Mouse (Mus musculus): ENCODE results near the gene Fdxacb1.

Gene Fdxacb1

DNA sequence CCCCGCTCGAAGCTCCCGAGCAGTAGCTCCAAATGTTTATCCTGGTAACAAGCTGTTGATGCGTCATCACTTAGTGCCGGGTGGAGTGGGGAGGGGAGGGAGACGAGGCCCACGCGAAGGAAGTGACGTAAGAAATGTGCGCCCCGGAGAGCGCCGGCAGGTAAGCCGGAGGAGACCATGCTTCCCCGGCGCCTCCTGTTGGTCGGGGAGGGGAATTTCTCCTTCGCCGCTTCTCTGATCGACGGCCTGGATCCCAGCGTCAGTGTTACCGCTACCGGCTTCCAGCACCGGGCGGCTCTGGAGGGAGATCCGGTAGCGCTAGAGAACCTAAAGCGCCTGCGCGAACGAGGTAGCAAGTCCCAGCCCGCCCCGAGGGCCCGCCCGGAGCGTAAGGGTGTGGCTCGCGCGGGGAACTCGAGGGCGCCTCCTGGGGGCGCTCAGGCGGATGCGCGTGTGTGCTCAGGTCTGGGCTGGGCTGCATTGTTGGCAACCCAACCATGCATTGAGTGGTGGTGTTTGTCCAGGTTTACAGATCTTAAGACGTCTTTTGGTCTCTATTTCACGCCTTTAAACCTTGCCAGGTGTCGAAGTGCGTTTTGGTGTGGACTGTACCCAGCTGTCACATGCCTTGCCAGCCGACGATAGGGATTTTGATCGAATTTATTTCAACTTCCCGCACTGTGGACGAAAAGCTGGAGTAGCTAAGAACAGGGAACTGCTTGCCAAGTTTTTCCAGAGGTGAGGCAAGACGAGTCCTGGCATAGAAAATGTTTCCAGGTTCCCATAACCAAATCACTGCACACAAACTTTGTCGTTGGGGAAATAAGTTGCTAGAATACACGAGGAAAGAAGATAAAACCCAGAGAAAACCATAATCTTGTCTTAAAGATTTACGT is at the start of gene Fdxacb1:
Fdxacb1 (plus strand) TSS at position 130 of the 896 bp plus-strand sequence.
- peak; percentile 97 for DNase-seq (ENCODE audit: low read depth, low spot score)

DNA sequence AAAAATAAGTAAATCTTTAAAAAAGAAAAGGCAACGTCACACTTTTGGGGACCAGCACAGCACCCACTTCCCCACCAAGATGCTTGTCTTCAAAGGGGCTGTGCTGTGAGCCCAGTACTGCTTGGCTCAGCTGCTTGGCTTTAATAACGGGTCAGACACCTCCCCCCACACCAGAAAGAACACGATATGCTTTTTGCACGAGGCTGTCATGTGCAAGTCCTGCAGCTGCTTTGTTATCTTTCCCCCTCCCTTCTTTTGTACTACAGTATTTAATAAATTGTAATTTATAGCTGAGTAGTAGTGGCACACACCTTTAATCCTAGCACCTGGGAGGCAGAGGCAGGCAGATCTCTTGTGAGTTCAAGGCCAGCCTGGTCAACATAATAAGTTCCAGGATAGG is 49.2 kb upstream of the Fdxacb1 start:
- no peak for DNase-seq (ENCODE audit: low read depth, low spot score)

DNA sequence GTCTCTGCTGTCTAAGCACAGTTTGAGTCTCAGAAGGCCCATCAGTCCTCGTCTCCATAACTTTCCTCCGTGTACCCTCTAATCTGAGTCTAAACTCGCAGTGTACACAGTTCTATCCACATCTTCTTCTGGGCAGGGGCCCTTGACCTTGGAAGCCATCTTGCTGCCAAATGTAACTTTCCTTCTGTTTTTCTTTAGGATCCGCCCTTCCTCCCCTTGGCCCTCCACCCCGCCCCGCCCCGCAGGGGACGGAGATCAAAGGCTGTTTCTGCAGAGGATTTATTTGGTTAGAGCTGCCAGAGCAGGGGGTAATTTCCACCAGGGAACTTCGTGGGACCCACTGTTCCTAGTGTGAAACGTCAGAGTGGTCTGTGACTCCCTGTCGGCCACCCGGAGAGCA is 47.0 kb upstream of the Fdxacb1 start:
- no peak for DNase-seq (ENCODE audit: low read depth, low spot score)

DNA sequence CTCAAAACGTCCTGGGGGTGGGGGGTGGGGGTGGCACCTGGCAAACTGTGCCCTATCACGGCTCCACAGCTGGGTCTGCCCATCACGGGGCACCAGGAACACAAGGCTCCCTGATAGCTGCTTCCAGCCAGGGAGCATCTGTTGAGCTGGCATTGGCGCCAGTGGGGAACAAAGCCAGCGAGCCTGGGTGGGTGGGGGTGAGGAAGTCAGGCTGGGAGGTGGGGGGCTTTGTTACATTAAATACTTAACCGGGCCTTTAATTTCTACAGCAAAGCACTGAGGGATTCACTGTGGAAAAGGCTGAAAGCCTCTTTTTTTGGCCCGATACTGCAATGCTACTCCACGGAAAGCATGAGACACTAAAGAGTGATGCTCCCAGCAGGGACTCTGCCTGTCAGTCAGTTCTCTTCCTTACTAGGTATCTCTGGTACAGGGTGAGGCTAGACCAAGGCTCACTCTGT is 45.6 kb upstream of the Fdxacb1 start:
- no peak for DNase-seq (ENCODE audit: low read depth, low spot score)

DNA sequence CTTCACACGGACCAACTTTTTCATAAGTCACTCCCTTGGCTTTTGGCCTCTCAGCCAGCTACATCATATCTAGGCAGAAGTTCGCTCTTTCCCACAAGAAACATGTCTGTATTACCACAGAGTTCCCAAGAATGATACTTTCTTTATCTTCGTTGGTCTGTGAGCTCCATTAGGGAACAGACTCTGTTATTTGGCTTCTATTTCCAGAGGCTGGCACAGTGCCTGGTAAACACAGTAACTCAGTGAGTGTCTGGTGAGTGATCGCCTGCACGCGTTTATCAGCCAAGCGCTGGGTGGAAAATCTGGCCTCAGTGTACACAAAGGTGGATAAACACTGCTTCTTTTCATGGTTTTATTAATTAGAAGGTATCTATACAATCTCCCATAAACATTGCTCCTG is 44.6 kb upstream of the Fdxacb1 start:
- DNase-seq (ENCODE audit: low read depth, low spot score) = peak; percentile 83

DNA sequence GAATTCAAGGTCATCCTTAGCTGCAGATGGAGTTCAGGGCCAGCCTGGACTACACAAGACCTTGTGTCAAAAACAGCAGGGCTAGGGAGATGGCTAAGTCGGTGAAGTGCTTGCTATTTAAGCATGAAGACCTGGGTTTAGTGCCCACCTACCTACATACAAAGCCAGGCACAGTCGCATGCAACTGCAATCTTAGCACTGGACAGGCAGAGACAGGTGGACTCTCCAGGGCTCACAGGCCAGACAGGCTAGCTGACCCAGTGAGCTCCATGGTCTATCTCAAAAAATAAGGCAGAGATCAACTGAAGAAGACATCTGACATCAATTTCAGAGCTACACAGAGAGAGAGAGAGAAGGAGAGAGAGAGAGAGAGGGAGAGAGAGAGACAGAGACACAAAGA is 43.9 kb upstream of the Fdxacb1 start:
- DNase-seq (ENCODE audit: low read depth, low spot score) = no peak

DNA sequence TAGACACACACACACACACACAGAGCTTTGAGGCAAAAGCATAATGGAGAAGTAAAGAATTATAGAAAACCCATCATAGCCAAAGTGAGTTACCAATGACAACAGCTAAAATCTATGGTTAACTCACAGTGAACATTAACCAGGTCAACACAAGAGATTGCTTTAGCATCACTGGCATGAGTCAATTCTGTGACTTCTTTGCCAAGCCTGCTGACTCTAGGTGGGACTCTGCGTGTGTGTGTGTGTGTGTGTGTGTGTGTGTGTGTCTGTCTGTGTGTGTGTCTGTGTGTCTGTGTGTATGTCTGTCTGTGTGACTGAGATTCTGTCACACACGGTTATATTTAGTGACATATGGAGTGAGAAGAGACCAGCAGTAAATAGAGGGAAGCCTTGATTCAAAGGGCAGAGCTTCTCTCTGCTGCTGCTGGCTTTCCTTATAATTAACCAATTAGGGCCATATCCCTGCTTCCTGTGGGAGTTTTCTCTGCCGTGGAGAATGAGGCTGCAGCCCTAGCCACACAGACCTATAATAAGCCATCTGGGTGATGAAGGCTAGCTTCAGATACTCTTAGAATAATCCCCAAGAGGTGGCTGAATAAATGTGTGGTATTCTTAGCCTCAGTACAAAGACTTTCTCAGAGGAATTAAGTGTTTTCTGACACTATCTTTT is 43.2 kb upstream of the Fdxacb1 start:
- peak; percentile 36 for DNase-seq (ENCODE audit: low read depth, low spot score)

DNA sequence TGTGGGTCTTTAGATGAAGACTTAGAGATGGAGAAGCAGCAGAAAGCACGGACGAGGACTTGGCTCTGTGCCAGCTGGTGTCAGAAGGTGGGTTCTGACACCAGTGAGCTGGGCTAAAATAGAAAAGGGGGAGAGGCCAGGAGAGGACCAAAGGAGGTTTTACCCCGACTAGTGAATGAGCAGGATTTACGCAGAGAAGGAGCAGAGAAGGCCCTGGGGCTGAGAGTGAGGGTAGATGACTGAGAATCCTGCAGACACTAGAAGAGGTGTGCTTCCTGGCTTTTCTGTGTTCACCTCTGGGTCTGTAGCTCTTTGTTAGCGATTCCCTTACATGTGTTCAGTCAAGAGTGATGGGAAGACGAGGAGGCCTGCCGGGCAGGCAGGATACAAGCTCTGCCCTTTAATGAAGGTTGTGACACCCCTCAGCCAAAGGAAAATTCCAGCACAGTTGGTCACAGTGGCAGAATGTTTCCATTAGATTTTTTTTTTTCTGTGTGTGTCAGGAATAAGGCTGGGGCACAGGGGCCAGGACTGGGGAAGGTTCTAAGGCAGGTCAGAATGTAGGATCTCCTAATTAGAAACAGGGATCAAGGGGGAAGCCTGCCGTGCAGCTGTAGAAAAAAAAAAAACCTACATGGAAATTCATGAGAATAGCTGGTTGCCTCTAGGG is 42.0 kb upstream of the Fdxacb1 start:
- DNase-seq (ENCODE audit: low read depth, low spot score) = peak; percentile 63

DNA sequence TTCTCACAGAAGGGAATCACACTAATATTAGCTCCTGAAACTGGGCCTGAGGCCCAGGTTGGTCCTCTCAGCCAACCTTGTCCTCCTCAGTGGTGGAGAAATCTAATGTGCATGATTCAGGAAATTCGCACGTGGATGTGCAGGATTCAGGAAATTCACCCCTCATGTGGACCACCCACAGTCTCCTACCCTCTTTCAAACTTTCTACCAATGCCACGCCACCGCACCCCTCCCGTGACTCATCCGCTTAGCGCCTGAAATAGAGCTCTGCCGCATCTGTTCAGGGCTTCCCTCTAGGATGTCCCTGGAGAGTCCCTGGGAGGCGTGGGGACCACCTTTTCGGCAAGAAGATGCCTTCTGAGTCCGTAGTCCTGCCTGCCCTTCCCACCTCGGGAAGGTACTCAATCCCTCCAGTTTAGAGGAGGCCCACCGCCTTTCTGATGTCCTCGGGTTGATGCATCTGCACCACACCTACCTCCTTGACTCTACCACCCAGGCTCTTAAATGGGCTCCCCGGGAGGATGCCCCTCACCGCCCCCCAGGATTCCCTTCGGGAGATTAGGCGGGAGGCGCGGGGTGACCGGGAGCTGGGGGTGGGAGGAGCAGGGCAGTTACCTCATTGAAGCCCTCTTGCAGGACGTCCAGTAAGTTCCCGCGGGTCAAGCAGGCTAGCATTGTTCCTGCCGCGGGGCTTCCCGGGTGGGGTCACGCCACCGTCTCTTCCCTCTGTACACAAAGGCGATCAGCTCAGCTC is 40.7 kb upstream of the Fdxacb1 start:
- DNase-seq (ENCODE audit: low read depth, low spot score) = peak; percentile 82

DNA sequence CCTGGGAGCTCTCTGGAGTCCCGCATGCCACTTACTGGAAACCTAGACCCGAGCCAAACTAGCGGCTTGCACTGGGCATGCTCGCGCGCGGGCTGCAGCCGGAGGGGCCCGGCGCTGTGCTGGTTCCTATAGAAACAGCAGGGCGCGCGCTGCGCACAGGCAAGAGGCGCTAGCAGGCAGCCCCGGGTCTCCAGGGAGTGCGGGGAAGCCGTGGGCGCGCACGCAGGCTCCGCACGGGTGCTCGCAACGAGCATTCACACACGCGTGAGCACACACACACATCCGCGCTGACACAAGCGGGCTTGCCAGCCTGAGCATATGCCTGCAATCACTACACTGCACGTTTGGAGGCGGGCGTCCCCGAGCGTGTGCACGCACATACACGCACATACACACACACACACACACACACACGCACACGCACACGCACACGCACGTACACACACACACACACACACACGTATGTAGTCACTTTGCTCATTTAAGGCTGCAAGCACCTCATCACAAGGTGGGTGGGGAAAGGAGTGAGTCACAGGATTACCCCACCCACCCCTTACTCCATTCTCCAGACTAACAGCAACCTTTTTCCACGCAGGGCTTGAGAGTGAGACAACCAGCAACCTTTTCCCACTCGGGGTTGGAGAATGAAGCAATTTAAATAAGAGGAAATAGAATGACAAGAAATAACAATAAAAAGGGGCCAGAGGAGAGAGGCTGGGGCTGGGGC is 39.9 kb upstream of the Fdxacb1 start:
- peak; percentile 79 for DNase-seq (ENCODE audit: low read depth, low spot score)

DNA sequence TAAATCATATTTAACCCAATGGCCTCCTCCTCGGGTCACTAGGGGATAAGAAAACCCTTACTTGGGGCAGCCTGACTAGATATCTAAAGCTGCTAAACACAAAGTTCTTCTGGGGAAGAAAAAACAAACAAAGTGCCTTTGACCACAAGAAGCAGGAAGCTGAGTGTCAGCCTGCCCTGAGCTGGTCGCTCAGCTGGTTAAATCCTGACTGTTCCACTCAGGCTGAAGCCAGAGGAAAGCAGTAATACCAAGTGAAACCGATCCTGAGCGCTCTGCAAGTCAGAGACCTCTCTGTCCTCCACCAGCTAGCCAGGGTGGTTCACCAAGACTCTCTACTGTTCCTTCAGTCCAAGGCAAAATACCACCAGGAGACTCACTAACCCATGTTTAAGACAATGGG is 38.4 kb upstream of the Fdxacb1 start:
- no peak for DNase-seq (ENCODE audit: low read depth, low spot score)

DNA sequence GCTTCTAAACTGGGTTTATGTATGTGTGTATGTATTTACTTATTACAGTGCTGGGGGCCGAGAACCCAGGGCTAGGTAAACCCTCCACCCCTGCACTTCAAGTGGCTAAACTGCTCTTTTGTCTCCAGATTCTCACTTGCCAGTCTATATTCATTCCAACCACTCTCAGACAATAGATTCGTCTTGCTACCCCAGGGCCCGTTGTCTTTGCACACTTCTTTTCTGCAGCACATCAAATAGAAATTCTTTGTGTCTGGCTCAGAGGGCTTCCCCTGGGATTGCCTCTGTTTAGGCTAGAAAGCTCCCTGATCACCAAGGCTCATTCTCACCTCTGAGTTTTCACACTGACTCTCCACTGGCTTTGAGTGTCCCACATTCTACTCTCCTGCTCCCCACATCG is 35.5 kb upstream of the Fdxacb1 start:
- DNase-seq (ENCODE audit: low read depth, low spot score) = no peak

DNA sequence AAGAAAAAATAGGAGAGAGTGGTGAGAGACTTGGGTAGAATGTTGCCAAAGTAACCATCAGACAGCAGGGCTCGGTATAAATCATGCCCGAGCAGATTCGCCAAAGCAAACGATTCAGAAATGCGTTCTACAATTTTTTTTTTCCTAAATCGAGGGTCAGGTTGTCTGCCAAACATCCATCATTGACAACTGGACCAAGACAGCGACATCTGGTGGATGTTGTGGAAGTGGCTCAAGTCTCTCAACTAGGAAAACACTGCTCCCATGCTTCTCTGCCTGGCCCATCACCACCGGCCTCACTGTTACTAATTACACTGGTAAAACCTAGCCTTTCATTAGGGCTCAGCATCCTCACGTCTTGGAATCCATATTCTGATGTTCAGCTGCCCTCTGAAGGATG is 33.0 kb upstream of the Fdxacb1 start:
- peak; percentile 78 for DNase-seq (ENCODE audit: low read depth, low spot score)

DNA sequence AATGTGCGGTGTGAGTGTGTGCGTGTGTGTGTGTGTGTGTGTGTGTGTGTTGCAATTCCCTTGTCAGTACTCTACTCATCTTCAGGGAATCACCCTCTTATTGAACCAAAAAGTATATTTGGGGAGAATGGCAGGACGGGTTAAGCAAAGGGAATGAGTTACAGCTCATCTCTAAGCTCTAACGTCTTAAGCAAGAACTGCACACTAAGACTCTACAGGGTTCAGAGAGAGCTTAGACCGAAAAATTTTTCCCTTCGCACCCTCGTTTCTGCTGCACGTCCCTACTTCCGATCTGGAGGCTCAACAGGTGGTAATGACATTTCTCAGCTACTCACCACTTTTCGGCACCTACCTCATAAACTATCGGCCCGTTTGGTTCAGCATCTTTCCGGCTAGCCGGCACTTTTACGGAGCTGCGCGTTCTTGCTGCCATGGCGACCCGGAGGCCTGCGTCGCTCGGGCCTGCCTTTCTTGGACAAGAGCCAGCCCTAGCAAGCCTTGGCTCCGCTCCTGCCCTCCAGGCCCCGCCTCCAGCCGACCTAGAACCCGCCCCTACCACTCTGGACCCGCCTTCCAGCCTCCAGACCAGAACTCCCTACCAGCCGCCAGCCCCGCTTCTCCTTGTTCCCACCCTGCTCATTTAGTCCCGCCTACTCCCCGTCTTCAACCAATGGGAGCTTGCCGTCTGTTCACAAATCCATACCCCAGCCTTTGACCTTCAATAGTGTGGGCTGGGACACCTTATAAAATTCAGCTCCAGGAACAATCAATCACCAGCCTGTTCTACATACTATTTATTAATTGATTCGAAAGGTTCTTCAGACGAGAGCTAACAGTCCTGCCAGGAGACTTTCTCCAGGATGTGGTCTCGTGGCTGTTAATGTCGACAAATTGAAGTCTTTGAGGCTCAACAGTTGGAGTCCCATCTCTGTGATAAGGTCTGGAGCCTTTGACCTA is 28.8 kb upstream of the Fdxacb1 start, which contains the start of gene Dixdc1:
Dixdc1 (minus strand) TSS at position 604 of the 957 bp plus-strand sequence.
- DNase-seq (ENCODE audit: low read depth, low spot score) = no peak

DNA sequence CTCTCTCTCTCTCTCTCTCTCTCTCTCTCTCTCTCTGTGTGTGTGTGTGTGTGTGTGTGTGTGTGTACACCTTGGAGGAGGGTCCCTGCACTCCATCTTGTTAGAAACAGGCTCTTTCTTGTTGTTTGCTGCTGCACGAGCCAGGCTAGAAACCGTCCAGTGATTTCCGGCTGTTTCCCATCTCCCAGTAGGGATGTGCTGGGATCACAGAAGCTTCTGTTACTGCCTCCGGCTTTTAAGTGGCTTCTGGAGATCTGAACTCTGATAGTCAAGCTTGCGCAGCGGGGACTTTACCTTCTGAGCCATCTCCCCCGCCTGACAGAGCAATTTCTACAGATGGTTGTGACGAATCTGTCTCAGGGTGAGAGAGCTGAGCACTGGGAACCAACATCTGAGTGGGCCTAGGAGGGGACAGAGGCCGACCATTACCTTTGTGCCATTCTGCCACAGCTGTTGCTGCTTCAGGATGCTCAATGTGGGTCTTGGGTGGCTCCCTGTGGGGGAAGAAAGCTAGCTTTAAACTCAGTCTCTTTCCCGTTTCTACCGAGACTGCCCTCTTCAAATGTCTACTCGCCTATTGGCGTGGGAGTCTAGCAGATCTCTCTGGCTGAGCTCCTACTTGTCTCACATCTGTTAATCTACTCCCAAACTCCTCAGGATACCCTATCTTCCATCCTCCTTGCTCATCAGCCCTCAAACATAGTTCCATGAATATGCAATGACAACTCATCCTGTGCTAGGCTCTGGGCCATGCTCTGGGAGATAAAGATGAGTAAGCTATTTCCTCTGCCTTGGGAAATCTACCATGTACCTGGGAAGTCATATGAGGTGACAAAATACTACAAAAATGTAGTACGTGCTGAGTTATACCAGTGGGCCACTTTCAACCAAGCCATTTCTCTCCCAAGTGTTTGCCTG is 26.9 kb upstream of the Fdxacb1 start:
- DNase-seq (ENCODE audit: low read depth, low spot score) = no peak

DNA sequence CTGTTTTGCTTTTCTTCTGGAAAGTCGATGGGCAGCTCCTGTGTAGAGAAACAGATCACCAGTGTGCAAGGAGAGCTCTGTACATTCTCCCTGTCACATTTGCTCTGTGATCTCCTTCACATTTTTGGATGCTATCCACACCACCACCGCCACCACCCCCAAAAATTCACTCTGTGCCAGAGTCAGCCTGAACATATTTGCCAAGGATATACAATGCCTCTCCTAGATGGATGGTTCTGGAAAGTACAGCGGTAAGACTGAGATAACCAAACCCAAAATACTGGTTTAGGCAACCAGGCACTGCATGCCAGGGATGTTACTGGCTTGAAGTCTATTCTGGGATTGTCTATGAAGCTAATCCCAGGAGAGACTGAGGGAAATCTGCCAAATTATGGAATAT is 25.8 kb upstream of the Fdxacb1 start:
- no peak for DNase-seq (ENCODE audit: low read depth, low spot score)

DNA sequence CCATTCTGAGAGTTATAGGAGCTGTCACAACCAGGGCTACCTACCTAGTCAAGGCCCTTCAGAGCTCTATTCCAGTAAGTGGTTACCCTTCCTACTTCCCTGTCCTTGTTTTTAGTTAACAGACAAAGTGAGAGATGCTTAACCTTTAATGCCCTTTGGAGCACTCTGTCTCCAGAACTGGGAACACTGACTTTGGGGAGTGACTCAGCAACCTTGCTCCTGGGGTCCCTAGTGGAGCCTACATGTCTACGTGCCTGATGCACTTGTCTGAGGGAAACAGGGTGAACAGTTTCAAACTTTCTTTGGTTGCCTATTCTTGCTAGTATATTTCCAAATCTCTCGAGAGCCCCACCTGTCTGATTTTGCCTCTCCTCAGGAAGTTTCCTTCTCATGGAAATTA is 25.3 kb upstream of the Fdxacb1 start:
- DNase-seq (ENCODE audit: low read depth, low spot score) = no peak

DNA sequence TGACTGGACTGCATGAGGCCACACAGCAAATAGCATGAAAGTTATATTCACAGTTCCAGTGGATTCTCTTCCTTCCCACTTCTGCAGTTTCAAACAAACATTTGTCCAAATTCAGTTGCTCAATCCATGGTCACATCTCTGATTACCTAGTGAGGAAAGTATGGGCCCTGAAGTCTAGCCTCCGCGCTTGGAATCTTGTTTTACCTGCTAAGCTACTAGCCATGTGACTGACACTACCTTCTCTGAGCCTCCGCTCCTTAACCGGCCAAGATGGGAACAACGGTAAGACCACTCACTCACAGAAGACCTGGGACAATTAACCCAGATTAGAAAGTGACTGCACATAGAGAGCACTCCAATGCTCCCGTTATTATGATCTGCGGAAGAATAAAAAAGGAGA is 22.2 kb upstream of the Fdxacb1 start:
- DNase-seq (ENCODE audit: low read depth, low spot score) = no peak

DNA sequence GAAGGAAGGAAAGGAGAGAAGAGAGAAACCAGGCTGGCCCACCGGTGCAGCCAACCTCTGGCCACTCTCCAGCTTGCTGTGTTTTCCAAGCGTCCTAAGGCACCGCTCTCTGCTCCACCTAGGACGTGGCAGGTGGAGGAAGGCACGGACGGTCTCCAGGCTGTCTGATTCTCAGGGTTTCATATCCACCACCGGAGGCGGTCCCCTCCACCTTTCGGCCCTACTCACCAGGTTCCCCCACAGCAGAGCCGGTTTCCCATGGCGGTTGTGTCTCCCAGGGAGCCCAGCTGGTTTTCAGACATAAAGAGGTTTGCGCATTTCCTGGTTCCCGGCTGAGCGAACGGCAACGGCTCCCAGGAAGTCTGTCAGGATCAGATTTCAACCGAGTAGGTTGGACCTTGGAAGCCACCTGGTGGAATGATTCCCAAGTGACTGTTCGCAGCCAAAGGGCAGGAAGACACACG is 21.8 kb upstream of the Fdxacb1 start, which contains the start of gene 2310030G06Rik:
2310030G06Rik (minus strand) TSS at position 323 of the 464 bp plus-strand sequence.
- no peak for DNase-seq (ENCODE audit: low read depth, low spot score)

All from 3T3-L1 (cell line).